Mouse (Mus musculus) lung, postnatal 25 days (tissue): ENCODE results near the gene Tnfrsf23.
"Not testable (repeated sequence)": the region's sequence is repeated elsewhere in the genome, so short reads cannot be mapped to it uniquely, and the experiment has no call there.

Experiments
- DNase-seq: peaks from one replicate; pipeline ENCODE4 v3.0.0; 2022; ENCODE audit warnings: low spot score

Gene Tnfrsf23

DNA sequence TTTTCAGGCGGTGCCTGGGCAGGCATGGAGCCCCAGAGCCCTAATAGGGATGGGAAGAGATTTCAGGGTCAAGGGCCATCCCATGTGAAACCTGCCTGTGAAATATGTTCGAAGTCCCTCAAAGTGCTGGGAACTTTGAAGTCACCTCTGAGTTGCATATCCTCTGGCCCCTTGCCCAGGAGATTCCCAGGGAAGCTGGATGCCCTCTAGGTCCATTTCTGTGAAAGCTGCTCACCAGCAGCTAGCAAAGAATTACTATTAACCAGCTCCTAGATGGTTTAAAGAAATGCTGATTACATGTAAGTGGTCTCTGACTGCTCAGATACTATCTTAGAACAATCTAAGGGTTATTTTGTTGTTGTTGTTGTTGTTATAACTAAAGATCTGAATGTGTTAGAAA is 1.1 kb downstream of the Tnfrsf23 start:
- not testable (repeated sequence) for DNase-seq

DNA sequence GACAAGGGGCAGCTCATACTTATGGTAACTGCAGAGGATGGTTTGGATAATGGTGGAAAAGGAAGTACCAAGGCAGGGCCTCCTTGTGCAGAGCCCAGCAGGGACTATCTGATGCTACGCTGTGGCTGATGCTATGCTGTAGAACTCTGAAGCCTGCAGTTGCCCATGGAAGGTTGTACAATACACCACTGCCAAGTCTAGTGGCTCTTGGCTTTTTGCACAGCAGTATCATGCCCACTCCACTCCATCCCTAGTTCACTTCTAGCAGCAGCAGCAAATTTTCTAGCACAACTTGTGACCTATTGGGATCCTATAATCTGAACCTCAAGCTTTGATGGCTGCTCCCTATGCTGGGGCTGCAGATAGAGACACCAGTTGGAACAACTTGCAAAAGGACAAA is 4.1 kb downstream of the Tnfrsf23 start:
- DNase-seq: no peak

DNA sequence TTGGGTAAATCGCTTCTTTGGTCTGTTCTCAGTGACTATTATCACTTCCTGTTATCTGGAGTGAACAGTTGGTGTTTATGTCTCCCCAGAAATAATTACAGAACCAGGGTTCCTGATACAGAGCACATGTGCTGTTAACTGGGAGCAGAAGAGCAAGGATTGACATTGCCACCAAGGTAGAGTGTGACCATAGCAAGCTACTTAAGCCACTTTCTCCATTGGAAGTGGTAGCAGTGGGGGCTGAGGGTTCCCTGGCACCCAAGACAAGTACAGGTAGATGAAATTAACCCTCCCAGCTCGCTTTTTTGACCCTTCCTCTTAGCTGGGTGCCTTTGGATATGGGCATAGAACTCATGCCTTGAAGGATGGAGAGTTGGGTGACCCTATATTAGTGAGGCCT is 4.8 kb downstream of the Tnfrsf23 start:
- not testable (repeated sequence) for DNase-seq

DNA sequence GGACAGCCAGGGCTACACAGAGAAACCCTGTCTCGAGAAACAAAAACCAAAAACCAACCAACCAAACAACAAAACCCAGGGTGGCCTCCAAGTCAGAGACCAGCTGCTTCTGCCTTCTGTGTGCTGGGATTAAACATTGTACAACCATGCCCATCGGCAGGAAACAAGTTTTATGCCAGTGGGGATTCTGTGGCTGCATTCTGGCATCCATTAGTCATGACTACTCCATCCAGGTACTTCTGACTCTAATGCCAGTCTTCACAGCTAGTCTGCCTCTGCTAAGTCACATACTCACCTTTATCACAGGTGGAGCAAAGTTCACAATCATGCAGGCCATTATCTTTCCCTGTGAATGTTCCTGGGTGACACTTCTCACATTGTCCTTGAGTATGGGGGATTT is 6.0 kb downstream of the Tnfrsf23 start:
- DNase-seq: not testable (repeated sequence)

DNA sequence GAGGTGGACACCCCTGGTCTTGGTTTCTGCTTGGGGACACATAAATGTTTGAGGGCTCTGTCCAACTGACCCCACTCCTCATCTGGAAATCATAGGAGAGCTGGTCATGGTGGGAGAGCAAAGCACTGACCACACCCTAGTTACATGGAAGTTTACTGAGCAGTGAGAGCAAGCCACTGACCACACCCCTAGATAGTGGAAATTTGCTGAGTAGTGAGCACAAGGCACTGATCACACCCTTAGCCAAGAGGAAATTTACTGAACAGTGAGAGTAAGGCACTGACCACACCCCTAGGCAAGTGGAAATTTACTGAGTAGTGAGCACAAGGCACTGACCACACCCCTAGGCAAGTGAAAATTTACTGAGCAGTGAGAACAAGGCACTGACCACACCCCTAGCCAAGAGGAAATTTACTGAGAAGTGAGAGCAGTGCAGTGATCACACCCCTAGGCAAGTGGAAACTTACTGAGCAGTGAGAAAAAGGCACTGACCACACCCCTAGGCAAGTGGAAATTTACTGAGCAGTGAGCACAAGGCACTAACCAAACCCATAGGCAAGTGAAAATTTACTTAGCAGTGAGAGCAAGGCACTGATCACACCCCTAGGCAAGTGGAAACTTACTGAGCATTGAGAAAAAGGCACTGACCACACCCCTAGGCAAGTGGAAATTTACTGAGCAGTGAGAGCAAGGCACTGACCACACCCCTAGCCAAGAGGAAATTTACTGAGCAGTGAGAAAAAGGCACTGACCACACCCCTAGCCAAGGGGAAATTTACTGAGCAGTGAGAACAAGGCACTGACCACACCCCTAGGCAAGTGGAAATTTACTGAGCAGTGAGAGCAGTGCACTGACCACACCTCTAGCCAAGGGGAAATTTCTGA is 19.0 kb downstream of the Tnfrsf23 start:
- no peak for DNase-seq

DNA sequence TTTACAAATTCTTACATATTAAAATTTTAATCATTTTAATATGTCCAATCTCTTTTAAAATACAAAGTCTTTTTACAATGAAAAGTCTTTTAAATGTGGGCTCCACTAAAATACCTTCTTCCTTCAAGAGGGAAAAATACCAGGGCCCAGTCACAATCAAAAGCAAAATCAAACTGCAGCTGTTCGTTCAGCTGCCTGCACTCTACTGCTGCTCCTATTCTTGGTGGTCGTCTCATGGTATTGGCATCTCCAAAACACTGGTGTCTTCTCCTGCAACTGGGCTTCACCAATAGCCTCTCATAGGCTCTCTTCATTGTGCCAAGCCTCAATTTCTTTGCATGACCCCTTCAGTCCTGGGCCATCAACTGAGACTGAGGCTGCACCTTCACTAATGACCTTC is 22.2 kb downstream of the Tnfrsf23 start:
- no peak for DNase-seq

DNA sequence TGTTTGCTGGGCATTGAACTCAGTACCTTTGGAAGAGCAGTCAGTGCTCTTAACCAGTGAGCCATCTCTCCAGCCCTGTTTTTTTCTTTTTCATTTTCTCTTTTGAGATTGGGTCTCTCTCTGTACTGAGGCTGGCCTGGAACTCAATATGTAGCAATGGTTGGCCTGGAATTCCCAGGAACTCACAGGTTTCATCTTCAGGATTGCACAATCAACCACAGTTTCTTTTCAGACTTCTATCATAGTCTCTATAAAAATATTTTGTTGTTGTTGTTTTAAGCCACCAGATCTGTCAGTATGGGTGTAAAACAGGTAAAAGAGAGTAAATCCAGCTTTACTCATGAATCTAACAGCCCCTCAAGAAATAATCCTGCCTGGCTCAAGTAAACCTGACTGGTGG is 24.9 kb downstream of the Tnfrsf23 start:
- no peak for DNase-seq

DNA sequence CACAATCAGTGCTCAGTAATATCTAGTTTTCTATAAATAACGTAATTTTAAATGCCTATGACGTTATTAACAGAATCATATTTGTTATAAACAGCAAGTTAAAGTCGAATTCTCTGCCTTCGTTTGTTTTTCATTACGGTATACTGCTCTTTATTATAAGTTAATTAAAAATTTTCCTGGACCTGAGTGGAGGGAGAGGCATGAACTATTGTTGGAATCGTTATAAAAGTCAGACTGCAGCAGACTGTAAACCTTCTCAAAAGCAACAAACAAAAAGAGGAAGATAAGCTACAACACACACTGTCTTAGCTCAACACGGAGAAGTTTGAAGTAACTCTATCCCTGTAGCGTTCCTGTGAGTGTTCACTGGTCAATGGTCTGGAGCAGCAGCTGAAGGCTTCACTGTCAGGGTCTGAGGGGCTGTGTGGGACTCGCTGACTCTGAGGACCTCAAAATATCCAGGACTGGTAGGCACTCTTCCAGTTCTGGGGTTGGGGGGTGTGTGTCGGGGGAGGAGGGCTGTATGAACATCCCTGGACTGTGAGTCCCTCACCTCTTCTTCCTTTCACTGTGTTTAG is 35.8 kb downstream of the Tnfrsf23 start:
- not testable (repeated sequence) for DNase-seq

DNA sequence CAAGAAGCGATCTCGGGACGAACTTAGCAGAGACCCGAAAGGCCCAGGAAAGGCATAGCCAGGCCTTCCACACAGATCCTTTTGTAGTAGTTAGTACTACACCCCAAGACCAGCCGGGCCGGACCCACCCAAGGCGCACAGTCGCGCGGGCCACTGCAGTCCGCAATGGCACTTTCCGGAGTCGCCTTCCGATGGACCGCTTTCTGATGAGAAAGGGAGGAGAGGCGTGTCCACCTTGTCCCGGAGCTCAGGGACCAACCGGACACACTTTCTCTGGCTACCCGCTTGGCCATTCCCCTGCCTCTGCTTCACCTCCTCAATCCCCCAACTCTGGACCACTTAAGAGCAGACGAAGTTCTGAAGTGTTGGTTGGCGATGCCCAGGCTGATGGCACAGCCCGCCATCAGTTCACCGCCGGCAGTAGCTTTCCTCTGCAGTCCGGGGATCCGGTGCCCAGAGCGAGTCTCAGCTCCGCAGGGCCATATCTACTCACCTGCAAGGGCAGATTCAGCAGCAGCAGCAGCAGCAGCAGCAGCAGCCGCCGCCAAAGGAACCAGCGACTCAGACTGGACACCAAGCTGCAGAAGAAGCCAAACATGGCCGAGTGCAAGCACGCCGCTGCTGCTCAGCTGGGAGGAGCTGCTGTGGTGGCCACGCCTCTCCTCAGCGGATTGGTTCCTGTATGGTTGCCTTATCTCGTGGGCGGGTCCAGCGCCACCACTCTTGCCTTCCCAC is 36.5 kb downstream of the Tnfrsf23 start, which contains the start of gene Tnfrsf22:
Tnfrsf22 (minus strand) TSS at position 628 of the 735 bp plus-strand sequence.
- DNase-seq: peak; percentile 87

DNA sequence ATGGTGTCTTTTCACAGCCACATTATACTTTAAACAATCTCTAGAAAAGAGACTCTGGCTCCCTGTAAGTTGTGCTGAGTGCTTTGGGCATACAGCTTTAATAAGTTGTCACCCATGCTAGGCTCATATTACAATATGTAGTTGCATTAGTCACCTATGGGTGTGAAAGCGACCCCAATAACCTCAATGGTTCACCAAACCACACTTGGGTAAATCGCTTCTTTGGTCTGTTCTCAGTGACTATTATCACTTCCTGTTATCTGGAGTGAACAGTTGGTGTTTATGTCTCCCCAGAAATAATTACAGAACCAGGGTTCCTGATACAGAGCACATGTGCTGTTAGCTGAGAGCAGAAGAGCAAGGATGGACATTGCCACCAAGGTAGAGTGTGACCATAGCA is 41.7 kb downstream of the Tnfrsf23 start:
- DNase-seq: not testable (repeated sequence)

DNA sequence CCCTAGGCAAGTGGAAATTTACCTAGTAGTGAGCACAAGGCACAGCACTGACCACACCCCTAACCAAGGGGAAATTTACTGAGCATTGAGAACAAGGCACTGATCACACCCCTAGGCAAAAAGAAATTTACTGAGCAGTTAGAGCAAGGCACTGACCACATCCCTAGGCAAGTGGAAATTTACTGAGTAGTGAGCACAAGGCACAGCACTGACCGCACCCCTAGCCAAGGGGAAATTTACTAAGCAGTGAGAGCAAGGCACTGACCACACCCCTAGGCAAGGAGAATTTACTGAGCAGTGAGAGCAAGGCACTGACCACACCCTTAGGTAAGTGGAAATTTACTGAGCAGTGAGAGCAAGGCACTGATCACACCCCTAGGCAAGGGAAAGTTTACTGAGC is 49.0 kb downstream of the Tnfrsf23 start:
- no peak for DNase-seq

DNA sequence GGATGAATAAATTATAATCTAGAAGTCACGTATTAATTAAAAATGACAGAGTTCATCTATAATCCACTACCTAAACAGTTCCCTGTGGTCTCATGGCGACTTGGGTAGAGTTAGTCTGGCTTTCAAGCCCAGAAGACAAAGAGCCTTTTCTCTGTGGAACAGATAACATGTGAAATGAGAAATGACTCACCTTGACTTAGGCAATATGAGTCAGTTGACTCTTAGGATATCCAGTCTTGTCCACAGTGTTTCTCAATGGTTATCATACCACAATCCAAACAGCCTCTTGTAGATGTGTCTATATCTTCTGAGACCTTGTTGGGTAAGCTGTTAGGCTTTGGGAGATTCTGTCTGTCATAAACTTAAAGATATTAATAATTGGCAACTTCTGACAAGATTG is 54.2 kb downstream of the Tnfrsf23 start:
- no peak for DNase-seq

DNA sequence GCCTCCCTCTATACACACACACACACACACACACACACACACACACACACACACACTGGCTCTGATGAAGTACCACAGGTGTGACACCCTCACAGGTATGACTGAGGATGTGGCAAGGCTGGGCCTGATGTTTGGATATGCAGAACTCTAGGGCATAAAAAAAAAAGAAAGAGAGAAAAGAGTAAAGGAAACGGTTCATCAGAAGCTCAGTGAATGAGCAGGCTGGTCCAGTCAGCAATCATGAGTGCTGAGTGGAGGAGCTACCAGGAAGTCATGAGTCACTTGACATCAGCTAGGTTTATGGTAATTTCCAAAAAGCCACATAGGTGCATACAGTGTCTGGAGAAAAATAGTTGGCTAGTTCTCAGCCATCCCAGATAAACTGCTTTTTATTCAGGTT is 56.2 kb downstream of the Tnfrsf23 start:
- no peak for DNase-seq

DNA sequence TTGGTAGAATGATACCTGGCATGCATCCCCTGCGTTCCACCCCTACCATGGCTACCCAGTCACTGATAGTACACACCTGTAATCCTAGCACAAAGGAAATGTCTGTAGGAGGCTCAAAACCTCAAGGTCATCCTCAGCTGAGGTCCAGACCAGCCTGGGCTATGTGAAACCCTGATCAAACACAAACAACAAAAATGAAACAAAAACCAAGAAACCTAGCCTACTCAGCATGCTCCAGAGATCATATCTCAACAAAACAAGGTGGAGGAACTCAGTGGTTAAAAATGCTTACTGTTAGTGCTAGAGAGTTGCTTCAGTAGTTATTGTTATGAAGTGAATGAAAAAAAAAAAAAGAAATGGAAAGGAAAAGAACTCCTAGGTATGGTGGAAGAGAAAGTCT is 57.1 kb downstream of the Tnfrsf23 start, which contains the start of gene Tnfrsf26:
Tnfrsf26 (minus strand) TSS at position 183 of the 400 bp plus-strand sequence.
- no peak for DNase-seq

DNA sequence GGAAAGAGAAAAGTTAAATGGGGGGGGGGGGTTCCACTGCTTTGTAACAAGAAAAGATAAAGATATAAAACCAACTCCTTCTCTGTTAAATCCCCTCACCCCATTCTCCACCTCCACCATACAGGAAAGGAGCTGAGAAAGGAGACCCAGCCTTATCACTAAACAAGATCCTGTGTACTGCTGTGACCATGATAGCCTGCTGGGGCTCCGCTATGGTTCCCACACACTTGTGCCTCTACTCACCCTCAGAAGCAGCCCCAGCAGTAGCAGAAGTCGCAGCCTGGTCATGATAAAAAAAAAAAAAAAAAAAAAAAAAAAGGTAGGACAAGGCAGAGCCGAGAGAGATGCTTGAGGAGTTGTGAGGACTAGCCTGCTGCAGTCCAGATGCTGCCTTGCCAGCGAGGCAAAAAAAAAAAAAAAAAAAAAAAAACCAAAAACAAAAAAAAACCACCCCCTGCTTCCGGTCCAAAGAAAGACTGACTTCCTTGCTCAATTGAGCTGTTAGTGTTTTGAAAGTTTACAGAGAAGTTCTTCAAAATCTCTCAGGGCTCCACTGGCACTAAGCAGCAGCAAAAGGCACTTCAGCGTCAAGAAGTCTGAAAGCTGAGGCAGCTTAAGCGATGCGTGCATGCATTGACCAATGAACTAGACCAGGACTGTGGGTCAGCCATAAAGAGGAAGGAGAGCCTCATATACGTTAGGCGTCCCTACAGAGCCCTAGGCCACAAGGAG is 58.0 kb downstream of the Tnfrsf23 start:
- DNase-seq: no peak

DNA sequence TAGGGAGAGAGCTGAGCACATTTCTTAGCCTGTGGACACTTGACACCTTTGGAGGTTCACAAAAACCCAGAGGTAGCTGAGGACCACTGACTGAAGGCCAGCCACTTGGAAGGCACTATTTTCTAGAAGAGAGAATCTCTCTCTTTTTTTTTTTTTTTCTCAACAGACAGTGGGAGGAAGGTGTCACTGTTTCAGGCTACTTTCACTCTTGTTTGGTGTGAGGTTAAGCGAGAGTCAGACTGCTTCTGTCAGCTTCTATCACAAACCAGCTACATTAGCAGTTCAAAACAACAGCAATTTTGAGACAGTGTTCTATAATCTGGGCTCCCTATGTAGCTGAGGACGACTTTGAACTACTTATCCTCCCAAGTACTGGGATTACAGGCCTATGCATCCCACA is 59.5 kb downstream of the Tnfrsf23 start:
- no peak for DNase-seq

DNA sequence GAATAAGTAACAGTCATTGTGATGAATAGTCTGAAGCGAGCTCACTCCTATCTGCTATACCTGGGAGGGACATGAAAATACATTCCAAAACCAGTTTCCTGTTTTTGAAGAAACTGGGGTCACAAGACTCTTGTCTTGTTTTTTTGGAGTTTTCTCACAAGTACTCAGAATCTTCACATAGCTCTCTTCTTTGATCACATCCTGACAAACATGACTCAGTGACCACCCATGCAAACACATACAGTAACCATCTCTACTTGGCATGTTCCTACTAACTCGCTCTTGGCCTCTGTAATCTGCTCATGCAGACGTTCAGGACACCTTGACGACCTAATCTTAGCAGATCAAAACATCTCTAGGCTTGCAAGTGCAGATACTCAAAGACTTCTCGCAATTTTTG is 60.5 kb downstream of the Tnfrsf23 start:
- DNase-seq: no peak

DNA sequence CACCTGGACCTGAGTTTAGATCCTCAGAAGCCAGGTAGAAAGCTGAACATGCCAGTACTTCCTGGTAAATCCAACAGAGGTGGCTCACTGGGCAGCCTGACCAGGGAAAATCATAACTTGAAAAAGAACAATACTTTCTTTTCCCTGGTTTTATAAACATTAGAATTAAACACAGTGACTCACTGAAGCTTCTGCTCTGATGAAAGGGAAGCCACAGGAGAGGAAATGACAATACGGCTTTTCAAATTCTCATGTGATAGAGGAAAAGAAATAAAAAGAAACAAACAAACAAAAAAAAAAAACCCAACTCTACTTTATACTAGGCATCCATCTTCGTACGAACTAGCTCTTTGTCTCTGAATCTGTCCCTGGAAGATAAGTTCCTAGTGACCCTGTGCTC is 61.1 kb downstream of the Tnfrsf23 start:
- DNase-seq: no peak

DNA sequence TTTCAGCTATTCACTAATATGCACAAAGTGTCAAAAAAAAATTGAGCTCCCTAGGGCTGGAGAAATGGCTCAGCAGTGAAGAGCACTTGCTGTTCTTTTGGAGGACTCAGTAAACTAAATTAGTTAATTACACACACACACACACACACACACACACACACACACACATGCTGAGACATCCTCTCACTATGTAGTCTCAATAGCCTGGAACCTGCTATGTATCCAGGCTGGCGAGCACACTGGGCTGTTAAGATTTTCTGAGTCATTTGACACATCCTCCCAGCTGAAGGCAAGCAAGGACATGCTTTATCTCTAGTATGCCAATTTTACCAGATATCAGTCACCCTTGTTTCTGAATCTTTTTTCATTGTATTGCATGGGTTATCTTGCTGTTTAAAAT is 64.7 kb downstream of the Tnfrsf23 start:
- DNase-seq: no peak
